Mouse (Mus musculus) left cerebral cortex, postnatal 36 days (tissue): Measurements from ENCODE around the gene Esyt2. TPM values are rescaled to one million over a fixed set of nuclear protein-coding genes. Genes with fewer than 3 reads are reported as not detected.

Experiments used
- DNase-seq, 2 experiments: peaks; one replicate each; pipeline ENCODE4 v3.0.0; 2021 to 2022; ENCODE audit warnings: low spot score in 2 of 2, mixed read lengths in 1 of 2
- intact Hi-C: fragments of 180-260 bp; cut with DNase I; formaldehyde crosslinking; loops from one replicate; pipeline ENCODE4 v1.15.1; 2025
- total RNA-seq, 2 experiments: library from RNA; stranded (reverse); gene quantifications; 2 replicates each; pipeline ENCODE4 v1.2.3; 2021

The Esyt2 gene
- total RNA-seq, 2 experiments from 2014 or later: 48.8 to 70.1 TPM

DNA sequence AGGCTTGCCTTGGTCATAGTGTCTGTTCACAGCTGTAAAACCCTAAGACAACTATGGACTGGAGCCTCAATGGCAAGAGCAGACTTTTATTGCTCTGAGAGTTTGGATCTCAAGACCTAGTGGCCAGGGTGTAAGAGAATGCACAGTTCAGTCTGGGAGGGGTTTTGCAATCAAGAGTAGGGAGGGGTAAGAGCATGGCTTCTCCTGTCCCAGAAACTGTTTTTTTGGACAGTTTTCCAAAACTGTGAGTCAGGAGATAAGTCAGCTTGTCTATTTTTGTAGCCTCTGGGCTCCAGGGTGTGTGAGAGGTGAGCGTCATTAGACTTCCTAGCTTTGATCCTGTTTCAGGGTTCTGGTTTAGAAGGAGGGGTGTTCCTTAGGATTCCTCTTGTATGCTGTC lies 2.5 kb upstream of the Esyt2 start:
- no peak for DNase-seq
- intact Hi-C loops: no loop called here

DNA sequence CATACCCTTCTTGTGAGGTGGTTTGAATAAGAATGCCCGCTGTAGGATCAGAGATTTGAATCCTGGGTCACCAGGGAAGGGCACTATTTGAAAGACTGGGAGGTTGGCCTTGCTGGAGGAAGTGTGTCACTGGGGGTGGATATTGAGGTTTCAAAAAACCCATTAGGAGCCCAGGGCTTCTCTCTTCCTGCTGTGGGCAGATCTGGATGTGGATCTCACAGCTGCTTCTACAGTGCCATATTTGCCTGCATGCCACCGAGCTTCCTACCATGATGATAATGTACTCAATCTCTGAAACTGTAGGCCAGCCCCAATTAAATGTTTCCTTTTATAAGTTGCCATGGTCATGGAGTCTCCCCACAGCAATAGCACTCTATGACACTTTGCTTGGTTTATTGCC lies 1.8 kb upstream of the Esyt2 start:
- DNase-seq: no peak
- intact Hi-C loops: no loop called here

DNA sequence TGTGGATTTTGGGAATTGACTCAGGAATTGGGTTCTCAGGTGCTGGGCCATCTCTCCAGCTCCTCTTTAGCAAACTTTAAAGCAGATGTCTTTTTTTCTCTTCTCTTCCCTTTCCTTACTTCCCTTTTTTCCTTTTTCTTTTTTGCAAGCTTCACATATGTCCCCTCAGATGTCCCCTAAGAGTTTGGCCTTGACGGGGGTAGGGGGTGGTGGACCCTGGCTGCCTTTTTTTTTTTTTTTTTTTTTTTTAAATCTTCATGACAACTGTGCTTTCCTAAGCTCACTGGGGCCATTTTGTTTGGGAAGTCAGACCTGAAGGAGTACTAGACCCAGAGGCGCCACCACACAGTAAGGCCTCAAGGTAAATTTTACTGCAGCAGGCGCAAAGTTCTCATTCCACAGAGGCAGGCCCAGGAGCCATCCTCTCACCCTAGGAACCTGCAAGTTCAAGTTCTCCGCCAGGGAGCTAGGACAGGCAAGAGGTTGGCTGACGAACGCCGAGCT lies 795 bp upstream of the Esyt2 start:
- no peak for DNase-seq
- intact Hi-C loops: loop anchor here (2.0 to 5.0 kb wide), 3 partner anchors 47 to 207 kb away; partner anchors contain the start of gene Ncapg2

DNA sequence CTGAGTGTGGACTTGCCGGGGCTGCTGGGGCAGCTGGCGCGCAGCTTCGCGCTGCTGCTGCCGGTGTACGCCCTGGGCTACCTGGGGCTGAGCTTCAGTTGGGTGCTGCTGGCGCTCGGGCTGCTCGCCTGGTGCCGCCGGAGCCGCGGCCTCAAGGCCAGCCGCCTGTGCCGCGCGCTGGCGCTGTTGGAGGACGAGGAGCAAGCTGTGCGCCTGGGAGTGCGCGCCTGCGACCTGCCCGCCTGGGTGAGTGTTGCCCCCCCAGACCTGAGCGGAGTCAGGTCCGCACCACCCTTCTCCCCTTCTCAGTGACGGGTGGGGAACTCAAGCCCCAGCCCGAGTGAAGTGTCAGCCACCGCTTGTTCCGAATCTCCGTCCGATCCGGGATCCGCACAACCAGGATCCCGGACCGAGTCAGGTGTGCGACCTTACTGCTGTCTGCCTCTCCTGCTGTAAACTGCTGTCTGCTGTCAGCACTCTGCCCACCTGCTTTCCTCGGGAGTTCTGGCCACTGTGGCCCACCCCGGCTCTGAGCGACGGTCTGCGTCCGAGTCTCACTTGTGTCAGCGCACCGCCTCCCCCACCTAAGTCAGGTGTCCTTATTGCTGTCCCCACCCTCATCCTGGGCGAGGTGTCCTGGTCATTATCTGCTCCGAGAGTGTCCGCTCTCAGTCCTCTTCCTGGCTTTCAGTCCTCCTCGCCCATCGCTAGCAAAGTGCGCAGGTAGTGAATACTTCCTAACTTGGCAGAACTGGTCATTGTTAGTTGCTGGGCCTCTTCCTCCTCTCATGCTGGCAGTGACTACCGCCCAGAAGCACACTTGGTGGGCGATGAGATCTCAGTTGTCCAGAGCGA lies 658 bp downstream of the Esyt2 start:
- intact Hi-C loops: loop anchor here (2.0 to 5.0 kb wide), 3 partner anchors 46 to 205 kb away; partner anchors contain the start of gene Ncapg2
- peak; percentile 20 to 32 for DNase-seq

DNA sequence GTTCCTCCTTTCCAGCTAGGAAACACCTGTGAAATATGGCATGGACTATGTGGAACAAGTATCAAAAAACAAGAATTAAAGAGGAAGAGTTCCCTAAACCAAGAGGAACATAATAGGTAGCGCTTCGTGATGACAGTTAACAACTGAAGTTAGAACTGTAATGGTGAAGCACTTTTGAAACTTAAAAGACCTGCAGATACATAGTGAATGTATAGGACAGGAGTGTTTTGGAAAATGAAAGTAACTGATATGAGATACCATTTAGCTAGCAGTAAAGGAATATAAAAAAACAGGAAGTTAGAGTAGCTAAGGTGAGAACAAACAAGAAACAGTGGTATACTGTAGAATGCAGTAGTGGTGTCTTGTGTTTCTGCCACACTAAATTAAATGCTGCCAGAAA lies 1.9 kb downstream of the Esyt2 start:
- DNase-seq: no peak
- intact Hi-C loops: loop anchor here (5.0 kb wide), 1 partner anchor 44 kb away; no protein-coding TSS in a partner anchor

DNA sequence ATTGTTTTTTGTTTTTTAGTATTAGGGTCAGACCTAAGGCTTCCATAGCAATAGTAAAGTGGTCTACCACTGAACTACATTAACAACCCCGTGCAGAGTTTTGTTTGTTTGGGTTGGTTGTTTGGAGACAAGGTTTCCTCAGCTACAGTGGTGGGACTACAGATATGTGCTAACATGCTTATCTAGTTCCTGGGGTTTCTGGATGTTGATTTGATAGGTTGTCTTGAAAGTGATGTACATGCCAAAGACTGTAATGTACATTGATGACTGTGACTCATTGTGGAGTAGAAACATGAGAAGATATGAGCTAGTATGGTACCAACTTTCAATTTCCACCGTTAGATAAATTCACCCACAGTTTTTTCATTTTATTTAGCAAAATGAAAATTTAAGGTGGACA lies 2.5 kb downstream of the Esyt2 start:
- intact Hi-C loops: loop anchor here (5.0 kb wide), 1 partner anchor 44 kb away; no protein-coding TSS in a partner anchor

DNA sequence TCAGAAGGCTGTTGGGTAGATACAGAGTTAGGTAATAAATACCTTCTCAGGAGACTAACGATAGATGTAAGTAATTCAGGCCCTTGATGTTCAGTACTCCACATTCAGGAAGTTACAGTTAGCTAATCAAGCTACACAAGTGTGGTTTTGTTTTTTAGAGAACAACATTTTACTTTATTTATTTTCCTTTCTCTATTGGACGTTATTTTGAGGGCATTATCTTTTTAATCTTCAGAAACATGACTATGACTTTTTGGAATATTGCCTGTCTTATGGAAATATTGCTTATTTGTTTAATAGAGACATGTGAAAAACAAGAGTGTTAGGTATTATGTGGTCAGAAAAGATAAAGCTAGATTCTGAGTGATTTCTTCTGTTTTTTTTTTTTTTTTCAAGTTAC lies 12.2 kb downstream of the Esyt2 start:
- intact Hi-C loops: no loop called here
- no peak for DNase-seq

More for the DNA sequence above, 2.5 kb downstream of the Esyt2 start:
- no peak for DNase-seq

DNA sequence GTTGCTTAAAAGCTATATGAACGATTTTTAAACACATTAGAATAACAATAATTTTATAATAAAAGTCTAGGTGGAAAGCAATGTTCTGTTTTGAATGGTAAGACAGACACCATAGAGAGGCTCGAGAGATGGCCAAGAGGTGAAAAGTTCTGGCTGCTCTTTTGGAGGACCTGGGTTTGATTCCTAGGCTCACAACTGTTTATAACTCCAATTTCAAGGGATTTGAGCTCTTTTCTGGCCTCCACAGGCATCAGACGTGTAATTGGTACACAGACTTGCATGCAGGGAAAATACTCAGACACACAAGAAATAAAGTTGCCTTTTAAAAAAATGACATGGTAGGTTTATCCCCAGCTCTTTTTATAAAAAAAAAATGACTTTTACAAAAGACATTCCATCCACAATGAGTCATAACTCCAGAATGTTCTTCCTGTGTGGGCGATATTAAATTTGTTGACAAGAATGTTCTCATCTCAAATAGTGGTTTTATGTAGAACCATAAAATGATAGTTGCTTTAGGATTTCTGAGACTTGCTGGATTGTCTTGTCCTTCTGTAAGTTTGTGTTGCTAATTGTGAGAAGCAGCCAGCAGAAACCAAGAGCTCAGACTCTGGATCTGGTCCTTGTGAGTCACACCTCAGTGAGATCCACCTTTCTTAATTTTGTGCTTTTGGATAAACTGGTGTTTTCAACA lies 12.8 kb downstream of the Esyt2 start:
- intact Hi-C loops: no loop called here
- DNase-seq: no peak

DNA sequence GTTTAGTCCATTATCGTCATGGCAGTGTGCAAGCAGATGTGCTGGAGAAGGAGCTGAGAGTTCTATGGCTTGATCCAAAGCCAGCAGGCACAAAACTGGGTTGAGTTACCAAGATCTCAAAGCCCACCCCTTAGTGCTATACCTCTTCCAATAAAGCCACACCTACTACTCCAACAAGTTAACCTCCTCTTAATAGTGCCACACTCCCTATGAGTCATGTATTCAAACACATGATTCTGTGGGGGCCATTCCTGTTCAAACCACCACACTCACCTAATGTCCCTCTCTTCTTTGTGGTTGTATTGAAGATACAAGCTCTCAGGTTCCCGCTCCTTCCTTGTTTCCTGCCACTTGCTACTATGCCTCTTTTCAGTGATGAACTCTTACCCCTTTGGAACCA lies 18.9 kb downstream of the Esyt2 start:
- no peak for DNase-seq
- intact Hi-C loops: no loop called here

DNA sequence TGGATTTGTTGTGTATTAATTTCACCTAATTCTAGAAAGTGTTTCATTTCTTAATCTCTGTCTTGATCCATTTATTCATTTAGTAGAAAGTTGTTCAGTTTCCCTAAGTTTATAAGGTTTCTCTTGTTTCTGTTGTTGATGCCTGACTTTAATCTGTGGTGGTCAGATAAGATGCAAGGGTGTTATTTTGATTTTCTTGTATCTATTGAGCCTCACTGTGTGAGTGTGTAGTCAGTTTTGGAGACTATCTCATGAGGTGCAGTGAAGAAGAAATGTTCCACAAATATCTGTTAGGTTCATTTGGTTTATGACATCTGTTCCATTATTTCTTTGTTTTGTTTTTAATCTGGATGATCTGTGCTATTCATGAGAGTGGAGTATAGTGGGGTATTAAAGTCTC lies 21.2 kb downstream of the Esyt2 start:
- no peak for DNase-seq
- intact Hi-C loops: no loop called here

DNA sequence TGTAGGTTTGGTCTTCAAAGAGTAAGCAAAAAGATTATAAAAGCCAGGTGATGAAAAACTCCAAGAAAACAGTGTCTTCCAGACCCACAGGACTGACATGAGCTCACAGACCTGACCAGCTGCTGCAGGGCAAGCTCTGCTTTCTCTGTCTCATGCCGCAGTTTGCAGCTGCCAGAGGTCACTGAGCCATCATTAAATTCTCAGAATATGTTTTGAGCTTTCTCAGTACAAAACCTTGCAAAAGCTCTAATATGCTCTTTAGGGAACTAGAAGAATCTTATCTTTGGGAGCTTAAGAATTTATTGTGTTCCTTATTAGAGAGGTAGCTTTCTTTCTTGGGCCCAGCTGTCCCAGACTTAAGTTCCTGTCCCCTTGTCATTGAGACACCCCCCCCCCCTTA lies 25.0 kb downstream of the Esyt2 start:
- no peak for DNase-seq
- intact Hi-C loops: no loop called here

DNA sequence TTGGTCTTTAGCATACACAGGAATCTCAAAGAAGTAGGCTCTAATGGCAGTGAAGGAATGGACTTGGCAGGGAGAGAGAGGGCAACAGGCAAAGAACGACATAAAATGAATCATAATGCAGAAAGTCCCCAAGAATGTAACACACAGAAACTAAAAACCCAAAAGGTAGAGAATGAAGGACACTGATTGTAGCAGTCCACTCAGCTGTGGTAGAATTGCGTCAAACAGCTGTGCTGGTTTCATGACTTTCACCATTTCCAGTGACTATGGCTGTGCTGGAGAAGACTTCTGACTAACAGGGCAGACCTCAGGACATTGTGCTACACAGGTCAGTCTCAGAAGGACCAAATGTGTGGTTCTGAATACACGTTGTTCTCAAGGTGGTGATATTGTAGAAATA lies 26.9 kb downstream of the Esyt2 start:
- no peak for DNase-seq
- intact Hi-C loops: no loop called here

DNA sequence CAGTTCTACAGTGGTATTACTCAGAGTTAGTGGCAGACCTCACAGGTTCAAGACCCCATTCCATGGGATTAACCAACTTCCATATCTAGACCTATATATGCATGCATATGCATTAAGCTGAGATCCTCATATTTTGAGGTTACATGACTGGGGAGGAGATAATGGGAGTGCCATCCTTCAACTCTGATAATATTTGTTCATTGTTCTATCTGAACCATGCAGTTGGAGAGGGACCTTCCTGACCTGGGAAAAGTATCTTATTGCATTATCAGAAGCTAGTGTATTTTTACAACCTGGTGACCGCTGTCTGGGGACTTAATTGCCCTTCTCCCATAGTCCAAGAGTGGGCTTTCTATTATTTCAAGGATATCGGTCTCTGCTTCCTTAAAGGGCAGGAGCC lies 27.6 kb downstream of the Esyt2 start:
- no peak for DNase-seq
- intact Hi-C loops: no loop called here

DNA sequence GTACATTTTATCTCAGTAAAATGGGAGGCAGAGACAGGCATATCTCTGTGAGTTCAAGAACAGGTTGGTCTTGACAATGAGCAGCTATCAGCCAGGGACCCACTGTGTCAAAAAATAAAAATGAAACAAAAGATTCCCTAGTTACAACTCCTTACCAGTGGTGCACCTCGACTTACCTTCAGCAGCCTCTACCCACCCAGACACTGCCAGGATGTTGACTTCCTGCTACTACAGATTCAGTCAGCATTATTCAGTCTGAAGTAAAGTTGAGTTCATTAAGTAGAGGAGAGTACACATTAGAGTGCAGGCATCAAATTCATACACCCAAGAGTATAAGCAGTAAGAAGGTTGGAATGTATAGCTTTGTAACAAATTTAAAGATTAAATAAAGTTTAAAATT lies 32.8 kb downstream of the Esyt2 start:
- DNase-seq: no peak
- intact Hi-C loops: no loop called here

DNA sequence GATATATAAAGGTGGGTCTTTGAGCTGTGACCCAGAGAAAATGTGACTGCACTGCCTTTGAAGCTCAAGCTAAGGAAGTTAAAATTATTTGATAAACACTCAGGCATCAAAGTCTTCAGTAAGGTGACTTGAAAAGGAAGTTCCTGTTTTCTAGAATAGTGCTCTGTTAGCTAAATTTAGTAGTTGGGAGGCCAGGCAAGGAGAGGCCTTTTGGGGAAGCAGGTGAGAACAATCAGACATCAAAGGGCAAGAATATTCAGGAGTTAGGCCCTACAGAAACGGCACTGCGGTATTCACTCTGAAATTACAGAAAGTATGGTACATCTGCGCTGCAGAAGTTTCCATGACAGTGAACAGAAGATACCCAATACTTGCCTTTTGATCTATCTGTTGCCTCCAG lies 34.5 kb downstream of the Esyt2 start:
- DNase-seq: no peak
- intact Hi-C loops: no loop called here

DNA sequence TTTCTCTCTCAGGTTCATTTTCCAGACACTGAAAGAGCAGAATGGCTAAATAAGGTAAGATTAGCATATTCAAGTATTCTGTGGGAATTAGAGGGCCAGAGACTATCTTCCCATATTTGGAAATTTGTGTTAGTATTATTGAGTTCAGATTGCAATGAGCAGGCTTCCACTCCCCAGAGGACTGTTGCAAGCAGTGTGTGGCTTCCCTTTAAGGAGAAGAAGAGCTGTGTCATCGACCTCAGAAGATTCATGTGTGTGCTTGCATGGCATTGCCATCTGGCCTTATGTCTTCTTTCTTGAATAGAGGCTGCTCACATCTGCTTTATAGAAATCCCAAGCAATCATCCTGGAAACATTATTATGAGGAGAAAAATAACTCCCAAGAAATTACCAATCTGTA lies 36.8 kb downstream of the Esyt2 start:
- DNase-seq: no peak
- intact Hi-C loops: no loop called here

DNA sequence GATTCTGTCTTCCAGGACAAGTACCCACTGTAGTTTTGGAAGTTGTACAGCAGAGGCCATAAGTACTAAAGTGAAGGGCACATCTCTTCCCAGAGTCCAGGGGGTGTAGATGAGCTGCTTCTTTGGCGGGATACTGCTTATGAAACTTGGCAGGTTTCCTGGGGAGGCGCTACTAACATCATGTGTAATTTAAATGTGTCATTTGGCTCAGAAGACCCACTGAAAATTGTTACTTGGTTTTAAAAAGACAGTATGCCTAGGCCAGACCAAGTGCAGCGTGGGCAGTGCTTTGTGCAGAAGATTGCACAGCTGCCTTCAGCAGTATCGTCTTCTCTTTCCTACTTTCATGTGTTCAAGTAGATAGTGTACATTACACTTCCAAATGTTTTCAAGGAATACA lies 44.5 kb downstream of the Esyt2 start:
- DNase-seq: peak; percentile 22 to 40
- intact Hi-C loops: loop anchor here (5.0 kb wide), 1 partner anchor 43 kb away; the partner anchor contains the start of gene Esyt2

DNA sequence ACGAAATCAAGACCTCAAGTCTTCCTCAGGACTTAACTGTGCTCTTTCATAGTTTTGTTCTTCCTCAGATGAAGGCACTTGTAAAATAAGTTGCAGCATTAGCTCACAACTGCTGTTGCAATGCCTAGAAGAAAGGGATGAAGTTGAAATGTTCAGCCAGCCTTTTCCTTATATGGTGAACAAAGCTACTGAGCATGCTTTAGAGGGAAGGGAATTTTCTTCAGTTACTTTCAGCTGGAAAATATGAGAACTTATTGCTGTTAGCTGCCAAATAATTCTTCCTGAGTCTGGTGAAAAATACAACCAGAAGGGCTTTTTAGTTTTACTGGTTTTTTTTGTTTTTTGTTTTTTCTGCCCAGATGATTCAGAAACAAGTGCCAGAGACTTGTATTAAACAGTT lies 45.2 kb downstream of the Esyt2 start:
- DNase-seq: no peak
- intact Hi-C loops: loop anchor here (5.0 kb wide), 1 partner anchor 44 kb away; the partner anchor contains the start of gene Esyt2

DNA sequence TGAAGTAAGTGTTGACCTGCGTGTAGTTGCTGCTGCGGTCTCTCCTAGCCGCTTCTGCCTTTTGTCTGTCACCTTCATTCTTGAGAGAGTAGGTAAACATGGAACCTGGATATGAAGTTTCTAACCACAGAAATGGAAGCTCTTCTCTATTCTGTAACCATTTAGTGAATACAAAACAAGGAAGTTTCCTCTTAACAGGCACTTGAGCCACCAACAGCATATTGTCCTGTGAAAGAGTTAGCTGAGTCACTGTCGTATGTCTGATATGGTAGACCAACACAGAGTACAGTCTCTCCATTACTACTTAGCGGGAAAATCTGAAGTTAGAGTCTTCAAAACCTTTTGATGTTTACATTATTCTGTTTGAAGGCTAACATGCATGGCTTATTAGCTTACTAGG lies 53.3 kb downstream of the Esyt2 start:
- intact Hi-C loops: no loop called here
- no peak for DNase-seq

DNA sequence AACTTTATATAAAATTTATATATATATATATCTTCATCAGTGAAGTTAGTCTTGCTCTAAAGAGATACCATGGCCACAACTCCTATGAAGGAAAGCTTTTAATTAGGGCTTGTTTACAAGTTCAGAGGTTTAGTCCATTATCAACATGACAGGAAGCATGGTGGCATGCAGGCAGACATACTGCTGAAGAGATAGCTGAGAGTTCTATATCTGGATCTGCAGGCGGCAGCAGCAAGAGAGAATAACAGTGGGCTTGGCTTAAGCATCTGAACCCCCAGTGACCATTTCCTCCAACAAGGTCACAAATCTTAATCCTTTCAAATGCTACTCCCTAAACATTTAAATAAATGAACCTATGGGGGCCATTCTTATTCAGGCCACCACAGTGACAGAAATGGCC lies 59.2 kb downstream of the Esyt2 start:
- no peak for DNase-seq
- intact Hi-C loops: no loop called here
